Mouse (Mus musculus): ENCODE measurements around the gene Ell.

The Ell gene

DNA sequence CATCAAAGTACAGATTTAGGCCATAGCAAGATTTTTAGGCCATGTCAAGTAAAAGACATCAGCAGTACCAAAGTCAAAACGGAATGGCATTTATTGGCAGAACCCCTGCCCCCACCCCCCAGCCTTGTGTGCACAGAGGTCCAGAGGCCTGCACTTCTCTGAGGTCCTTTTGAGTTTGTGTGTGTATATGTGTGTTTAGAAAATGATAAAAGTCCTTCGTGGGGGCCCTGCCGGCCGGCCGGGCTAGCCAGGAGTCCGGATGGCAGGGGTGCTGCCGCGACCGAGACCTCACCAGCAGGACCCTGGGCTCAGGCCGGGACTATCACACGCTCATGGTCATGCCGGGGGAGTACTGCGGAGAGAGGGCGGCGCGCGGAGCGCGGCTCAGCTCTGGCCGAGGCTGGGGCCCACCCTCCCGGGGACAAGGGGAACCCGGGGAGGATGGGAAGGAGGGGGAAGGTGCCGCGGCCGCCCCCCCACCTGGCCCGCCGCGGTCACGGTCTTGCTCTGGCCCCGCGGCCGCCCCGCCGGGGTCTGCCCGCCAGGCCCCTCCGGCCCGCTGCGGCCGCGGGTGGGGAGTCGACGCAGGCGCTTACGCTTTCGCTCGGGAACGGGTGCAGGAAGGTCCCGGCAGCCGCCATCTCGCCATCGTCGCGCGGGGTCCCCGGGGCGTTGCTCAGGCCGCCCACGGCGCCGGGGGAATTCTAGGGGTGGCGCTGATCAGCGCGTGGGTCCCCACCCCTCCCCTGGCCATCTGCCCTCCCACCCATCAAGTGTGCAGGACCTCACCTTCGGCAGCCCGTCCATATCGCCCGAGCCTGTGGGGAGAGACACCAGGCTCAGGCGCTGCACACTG is 58.4 kb downstream of the Ell start:
- no peak for DNase-seq (ENCODE audit: low spot score)

DNA sequence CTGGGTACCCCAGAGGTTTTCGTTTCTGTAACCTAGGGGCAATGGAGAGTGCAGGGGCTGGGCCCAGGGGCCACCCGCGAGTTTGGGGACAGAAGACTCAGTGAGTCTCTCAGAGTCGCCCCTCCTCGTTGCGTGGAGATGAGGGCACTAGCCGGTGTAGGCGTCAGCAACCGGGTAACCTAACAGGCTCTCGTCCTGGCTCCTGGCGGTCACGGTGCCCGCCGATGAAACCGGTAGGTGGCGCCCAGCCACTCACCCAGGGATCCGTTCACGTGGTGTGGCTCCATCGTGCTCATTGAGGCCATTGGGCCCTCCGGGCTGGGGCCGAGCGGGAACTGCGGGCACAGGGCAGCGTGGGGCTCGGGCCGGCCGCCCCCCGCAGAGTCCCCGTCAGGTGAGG is 59.0 kb downstream of the Ell start:
- peak; percentile 78 for DNase-seq (ENCODE audit: low spot score)

DNA sequence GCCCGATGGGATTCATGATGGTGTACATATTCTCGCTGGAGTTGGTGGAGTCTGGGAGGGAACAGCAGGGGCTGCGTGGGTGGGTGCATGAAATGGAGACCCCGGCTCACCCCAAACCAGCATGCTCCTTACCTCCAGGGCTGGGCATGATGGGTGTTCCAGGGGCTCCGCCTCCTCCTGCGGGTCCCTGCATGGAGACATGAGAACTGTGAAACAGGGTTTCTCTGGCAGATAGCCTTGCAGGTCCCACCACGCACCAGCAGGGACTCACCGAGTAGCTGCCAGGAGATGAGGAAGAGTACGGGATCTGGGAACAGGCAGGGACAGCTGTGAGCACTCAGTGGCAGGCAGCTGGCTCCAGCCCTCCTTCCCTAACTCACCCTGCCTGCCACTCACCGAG is 59.5 kb downstream of the Ell start:
- DNase-seq (ENCODE audit: low spot score), result no peak

DNA sequence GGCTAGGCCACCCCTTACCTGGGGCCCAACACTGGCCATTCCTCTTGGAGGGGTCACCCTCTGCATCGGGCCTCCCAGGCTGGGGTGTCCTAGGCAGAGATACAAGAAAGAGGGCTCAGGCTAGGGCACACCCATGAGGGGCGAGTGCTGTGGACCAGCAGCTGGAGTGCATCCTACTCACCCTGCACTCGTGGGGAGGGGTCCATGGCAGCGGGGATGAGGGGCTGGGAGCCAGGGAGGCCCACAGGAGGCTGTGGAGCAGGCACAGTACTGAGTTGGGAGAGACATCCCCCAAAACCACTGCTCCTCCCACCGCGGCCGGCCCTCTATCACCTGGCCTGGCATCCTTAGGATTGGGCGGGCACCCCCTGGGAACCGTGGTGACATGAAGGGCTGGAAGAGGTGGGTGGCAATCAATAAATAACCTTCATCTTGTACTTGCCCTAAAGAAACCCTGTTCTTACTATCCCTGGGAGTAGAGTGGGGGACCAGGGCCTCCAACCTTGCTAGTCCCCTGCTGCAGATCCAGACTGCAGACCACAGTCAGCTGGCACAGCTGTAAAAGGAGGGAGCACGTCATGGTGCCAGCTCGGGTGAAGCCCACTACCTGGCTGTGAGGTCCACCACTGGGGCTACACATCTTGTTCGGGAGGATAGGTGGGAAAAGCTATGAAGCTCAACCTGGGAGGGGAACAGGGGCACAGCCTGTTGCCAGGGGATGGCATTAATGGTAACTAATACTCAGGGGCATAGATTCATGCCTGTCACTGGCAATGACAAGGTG is 60.4 kb downstream of the Ell start:
- no peak for DNase-seq (ENCODE audit: low spot score)

GRCm38 (mm10) chr8:70600473-70601270 is 61.4 kb downstream of the Ell start:
- no peak for DNase-seq (ENCODE audit: low spot score)

- peak; percentile 52 for DNase-seq (ENCODE audit: low spot score)
Measured at GRCm38 (mm10) chr8:70601271-70601649, 62.0 kb downstream of the Ell start.

DNA sequence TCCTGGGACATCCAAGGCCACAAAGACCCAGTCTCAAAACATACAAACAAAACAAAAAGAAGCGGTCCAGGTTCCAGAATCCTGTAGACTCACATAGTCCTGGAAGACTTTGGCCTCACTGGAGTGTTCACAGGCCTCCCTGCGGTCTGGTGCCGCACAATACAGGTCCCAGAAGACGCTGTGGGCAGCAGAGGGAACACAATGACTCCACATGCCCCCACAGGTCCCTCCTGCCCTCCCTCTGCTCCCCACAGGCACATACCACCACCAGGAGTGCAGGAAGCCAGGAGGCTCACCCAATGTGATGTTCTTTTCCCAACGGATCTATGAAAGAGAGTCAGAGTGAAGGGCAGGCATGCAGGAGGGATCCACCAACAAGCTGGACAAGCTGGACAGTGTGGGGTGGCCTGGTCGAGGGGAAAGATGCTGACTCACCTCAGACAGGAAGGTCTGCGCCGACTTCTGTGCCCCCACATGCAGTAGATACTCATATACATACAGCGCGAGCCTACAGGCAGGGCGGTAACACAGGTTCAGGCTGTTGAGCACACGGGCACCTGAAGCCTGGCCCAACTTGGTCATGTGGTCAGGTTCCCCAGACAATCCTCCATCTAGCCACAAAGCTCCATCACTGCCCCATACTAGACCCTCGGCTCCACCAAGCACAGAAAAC is 63.0 kb downstream of the Ell start:
- DNase-seq (ENCODE audit: low spot score), result no peak

GRCm38 (mm10) chr8:70604558-70604957 is 65.3 kb downstream of the Ell start:
- no peak for DNase-seq (ENCODE audit: low spot score)

GRCm38 (mm10) chr8:70605871-70606779 is 66.9 kb downstream of the Ell start:
- DNase-seq (ENCODE audit: low spot score), result no peak

DNA sequence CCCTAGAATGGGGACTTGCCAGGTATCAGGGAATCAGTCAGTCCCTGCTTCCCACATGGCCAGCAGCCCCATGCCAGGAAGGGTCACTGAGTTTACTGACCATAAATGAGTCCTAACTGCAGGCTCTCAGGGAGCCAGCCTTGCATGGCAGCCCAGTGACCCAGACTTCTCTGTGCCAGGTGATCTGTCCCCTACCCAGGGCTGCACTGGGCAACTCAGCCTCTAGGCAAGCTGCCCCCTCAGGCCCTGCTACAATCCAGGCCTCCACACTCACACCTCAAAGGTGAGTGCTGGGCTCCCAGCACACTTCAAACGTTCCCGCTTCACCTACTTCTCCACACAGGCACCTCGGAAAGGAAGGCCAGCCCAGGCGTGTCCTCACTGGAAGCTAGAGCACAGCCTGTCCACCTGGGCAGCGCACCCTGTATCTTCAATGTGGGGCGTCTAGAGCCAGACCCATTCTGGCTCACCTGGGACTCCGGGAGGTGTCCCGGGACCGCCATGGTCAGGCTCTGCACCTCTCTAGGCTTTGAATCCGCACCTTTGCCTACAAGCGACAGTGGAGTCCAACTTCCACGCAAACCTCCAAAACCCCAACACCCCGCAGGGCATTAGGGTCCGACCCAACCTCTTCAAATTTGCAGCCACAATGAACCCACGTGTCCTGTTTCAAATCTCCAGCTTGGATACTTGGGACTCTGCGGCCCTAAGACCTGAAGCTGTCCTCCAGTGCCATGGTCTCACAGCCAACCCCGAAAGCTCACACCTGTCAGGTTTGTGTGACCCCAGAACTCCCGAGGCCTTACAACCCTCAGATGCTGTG is 67.7 kb downstream of the Ell start:
- no peak for DNase-seq (ENCODE audit: low spot score)

- DNase-seq (ENCODE audit: low spot score), result no peak
Measured at GRCm38 (mm10) chr8:70607603-70607897, 68.3 kb downstream of the Ell start.

GRCm38 (mm10) chr8:70607898-70608748 is 68.9 kb downstream of the Ell start:
- peak; percentile 50 for DNase-seq (ENCODE audit: low spot score)

GRCm38 (mm10) chr8:70608749-70609367 is 69.6 kb downstream of the Ell start, which contains the start of gene Ssbp4:
TSS of gene Ssbp4 (minus strand) at chr8:70608872.
- DNase-seq (ENCODE audit: low spot score), result no peak

- DNase-seq (ENCODE audit: low spot score), result peak; percentile 79
Measured at GRCm38 (mm10) chr8:70609368-70609848, 70.2 kb downstream of the Ell start.

GRCm38 (mm10) chr8:70609849-70610795 is 70.9 kb downstream of the Ell start:
- peak; percentile 84 for DNase-seq (ENCODE audit: low spot score)

DNA sequence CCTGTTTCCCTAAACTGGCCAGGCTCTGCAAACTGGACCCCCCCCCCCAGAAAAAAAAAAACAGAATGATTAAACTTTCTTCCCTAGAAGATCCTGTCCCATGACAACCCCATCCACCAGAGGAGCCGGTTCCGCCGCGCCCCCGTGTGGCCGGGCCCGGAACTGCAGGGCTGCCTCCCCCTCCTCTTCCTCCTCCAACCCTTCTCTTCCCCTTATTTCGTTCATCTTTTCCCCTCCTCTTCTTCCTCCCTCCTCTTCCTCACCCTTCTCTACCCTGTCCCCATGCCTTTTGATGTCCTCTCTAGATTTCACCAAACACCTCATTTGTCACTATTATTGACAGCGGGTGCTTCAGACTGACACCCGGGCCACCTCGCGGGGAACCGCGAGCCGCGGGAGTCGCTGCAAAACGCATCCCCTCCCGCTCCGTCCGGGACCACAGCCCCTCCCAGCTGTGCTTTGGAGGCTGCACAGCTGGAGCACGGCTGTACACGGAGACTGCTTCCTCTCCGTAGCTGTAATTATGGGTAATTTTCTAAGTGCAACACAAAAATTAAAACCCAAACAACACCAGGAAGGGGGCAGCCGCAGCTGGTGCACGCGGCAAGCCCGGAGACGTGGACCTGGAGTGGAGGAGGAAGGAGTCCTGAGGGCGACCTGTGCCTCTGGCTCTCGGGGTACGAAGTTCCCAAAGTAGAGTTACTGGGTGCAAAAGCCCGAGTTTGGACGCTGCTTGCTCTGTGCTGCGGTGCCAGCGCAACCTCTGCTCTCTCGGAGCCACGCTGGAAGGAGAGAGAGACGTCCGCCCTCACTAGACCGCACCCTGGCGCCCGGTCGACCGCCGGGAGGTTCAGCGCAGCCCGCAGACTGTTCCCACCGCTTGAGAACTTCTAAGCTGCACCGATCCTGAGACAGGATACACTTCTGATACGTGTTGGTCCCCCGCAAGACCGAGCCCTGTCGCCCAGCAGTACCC is 71.8 kb downstream of the Ell start:
- DNase-seq (ENCODE audit: low spot score), result peak; percentile 91

All from urinary bladder, postnatal 25 days (tissue).